Mouse (Mus musculus): ENCODE data around the gene Zfand3. TPM values are rescaled to one million over a fixed set of nuclear protein-coding genes. Genes with fewer than 3 reads are reported as not detected.

The Zfand3 gene
- polyA plus RNA-seq, 1 experiment from 2014 or later, result 34.2 TPM

GRCm38 (mm10) chr17:30148320-30148719, 143.8 kb downstream of the Zfand3 start:
- Histone ChIP-seq H3K36me3 (ENCODE audit: control insufficient read depth, insufficient read depth, low read length) (no peaks in the 10 kb centered on the region), H3K27me3 (ENCODE audit: control insufficient read depth, insufficient read depth, low read length) (no peaks in the 10 kb centered on the region), H3K4me2 (ENCODE audit: low read depth, low read length) (no peak overlapping the region), H3K4me1 (ENCODE audit: control insufficient read depth, insufficient read depth, low read length) (peaks cover 5% of the 10 kb centered on the region; the same call in 1 of the 2 replicates), H3K9ac (ENCODE audit: low read length) (no peak overlapping the region), H3K27ac (ENCODE audit: low read length) (no peak overlapping the region), H3K9me3 (replicated peaks; ENCODE audit: control insufficient read depth, low read length) (no peaks in the 10 kb centered on the region), H3K4me3 (replicated peaks; ENCODE audit: low read length) (no peak overlapping the region)
- 66% methylated on average over 6 of the region's 6 CpGs for whole genome bisulfite sequencing
- ATAC-seq (ENCODE audit: insufficient read depth, low FRiP score), result no peak

GRCm38 (mm10) chr17:30149911-30150310, 145.4 kb downstream of the Zfand3 start:
- WGBS, result 86% methylated on average over 6 of the region's 6 CpGs
- no peak for ATAC-seq (ENCODE audit: insufficient read depth, low FRiP score)
- no peak overlapping the region for H3K4me3 ChIP-seq (replicated peaks; ENCODE audit: low read length)
- no peak overlapping the region for H3K4me2 ChIP-seq (ENCODE audit: low read depth, low read length)
- peaks cover 4% of the 10 kb centered on the region; the same call in 1 of the 2 replicates for H3K4me1 ChIP-seq (ENCODE audit: control insufficient read depth, insufficient read depth, low read length)
- H3K36me3 ChIP-seq (ENCODE audit: control insufficient read depth, insufficient read depth, low read length), result no peaks in the 10 kb centered on the region
- H3K9ac ChIP-seq (ENCODE audit: low read length), result no peak overlapping the region
- H3K9me3 ChIP-seq (replicated peaks; ENCODE audit: control insufficient read depth, low read length), result no peaks in the 10 kb centered on the region
- H3K27me3 ChIP-seq (ENCODE audit: control insufficient read depth, insufficient read depth, low read length), result no peaks in the 10 kb centered on the region
- H3K27ac ChIP-seq (ENCODE audit: low read length), result no peak overlapping the region

GRCm38 (mm10) chr17:30154144-30154543, 149.6 kb downstream of the Zfand3 start:
- H3K4me1 ChIP-seq (ENCODE audit: control insufficient read depth, insufficient read depth, low read length), result peaks cover 8% of the 10 kb centered on the region

GRCm38 (mm10) chr17:30154861-30155260, 150.3 kb downstream of the Zfand3 start:
- H3K9ac ChIP-seq (ENCODE audit: low read length), result no peak overlapping the region
- no peaks in the 10 kb centered on the region for H3K9me3 ChIP-seq (replicated peaks; ENCODE audit: control insufficient read depth, low read length)
- H3K27me3 ChIP-seq (ENCODE audit: control insufficient read depth, insufficient read depth, low read length), result no peaks in the 10 kb centered on the region
- H3K4me2 ChIP-seq (ENCODE audit: low read depth, low read length), result no peak overlapping the region
- peak; percentile 21; the same call in 1 of the 2 replicates for ATAC-seq (ENCODE audit: insufficient read depth, low FRiP score)
- H3K36me3 ChIP-seq (ENCODE audit: control insufficient read depth, insufficient read depth, low read length), result no peaks in the 10 kb centered on the region
- no peak overlapping the region for H3K4me3 ChIP-seq (replicated peaks; ENCODE audit: low read length)
- peaks cover 8% of the 10 kb centered on the region for H3K4me1 ChIP-seq (ENCODE audit: control insufficient read depth, insufficient read depth, low read length)
- WGBS, result 40% methylated on average over 1 of the region's 1 CpGs
- no peak overlapping the region for H3K27ac ChIP-seq (ENCODE audit: low read length)

More at GRCm38 (mm10) chr17:30154144-30154543, 149.6 kb downstream of the Zfand3 start:
- Histone ChIP-seq H3K9me3 (replicated peaks; ENCODE audit: control insufficient read depth, low read length) (no peaks in the 10 kb centered on the region), H3K4me2 (ENCODE audit: low read depth, low read length) (no peak overlapping the region), H3K9ac (ENCODE audit: low read length) (no peak overlapping the region), H3K27me3 (ENCODE audit: control insufficient read depth, insufficient read depth, low read length) (no peaks in the 10 kb centered on the region), H3K27ac (ENCODE audit: low read length) (no peak overlapping the region), H3K36me3 (ENCODE audit: control insufficient read depth, insufficient read depth, low read length) (no peaks in the 10 kb centered on the region), H3K4me3 (replicated peaks; ENCODE audit: low read length) (no peak overlapping the region)
- 57% methylated on average over 4 of the region's 4 CpGs for WGBS
- no peak for ATAC-seq (ENCODE audit: insufficient read depth, low FRiP score)

- H3K36me3 ChIP-seq (ENCODE audit: control insufficient read depth, insufficient read depth, low read length), result no peaks in the 10 kb centered on the region
- H3K4me3 ChIP-seq (replicated peaks; ENCODE audit: low read length), result no peak overlapping the region
- ATAC-seq (ENCODE audit: insufficient read depth, low FRiP score), result no peak
- H3K27ac ChIP-seq (ENCODE audit: low read length), result 0 out of 2 replicates have a peak overlapping the region, but pooled peaks have one; percentile 46
- WGBS, result 56% methylated on average over 7 of the region's 7 CpGs
- H3K4me2 ChIP-seq (ENCODE audit: low read depth, low read length), result no peak overlapping the region
- H3K9me3 ChIP-seq (replicated peaks; ENCODE audit: control insufficient read depth, low read length), result no peaks in the 10 kb centered on the region
- H3K9ac ChIP-seq (ENCODE audit: low read length), result no peak overlapping the region
- peaks cover 8% of the 10 kb centered on the region for H3K4me1 ChIP-seq (ENCODE audit: control insufficient read depth, insufficient read depth, low read length)
- no peaks in the 10 kb centered on the region for H3K27me3 ChIP-seq (ENCODE audit: control insufficient read depth, insufficient read depth, low read length)
Measured at GRCm38 (mm10) chr17:30155411-30155925, 150.9 kb downstream of the Zfand3 start.

- Histone ChIP-seq H3K9me3 (replicated peaks; ENCODE audit: control insufficient read depth, low read length) (no peaks in the 10 kb centered on the region), H3K4me3 (replicated peaks; ENCODE audit: low read length) (no peak overlapping the region), H3K9ac (ENCODE audit: low read length) (no peak overlapping the region), H3K27ac (ENCODE audit: low read length) (no peak overlapping the region), H3K4me2 (ENCODE audit: low read depth, low read length) (no peak overlapping the region), H3K27me3 (ENCODE audit: control insufficient read depth, insufficient read depth, low read length) (no peaks in the 10 kb centered on the region), H3K36me3 (ENCODE audit: control insufficient read depth, insufficient read depth, low read length) (no peaks in the 10 kb centered on the region), H3K4me1 (ENCODE audit: control insufficient read depth, insufficient read depth, low read length) (peaks cover 8% of the 10 kb centered on the region)
- no peak for ATAC-seq (ENCODE audit: insufficient read depth, low FRiP score)
- WGBS, result 56% methylated on average over 10 of the region's 10 CpGs
Measured at GRCm38 (mm10) chr17:30158419-30159108, 154.0 kb downstream of the Zfand3 start.

GRCm38 (mm10) chr17:30159341-30159740, 154.8 kb downstream of the Zfand3 start:
- H3K27ac ChIP-seq (ENCODE audit: low read length), result no peak overlapping the region
- H3K9me3 ChIP-seq (replicated peaks; ENCODE audit: control insufficient read depth, low read length), result no peaks in the 10 kb centered on the region
- H3K9ac ChIP-seq (ENCODE audit: low read length), result no peak overlapping the region
- 50% methylated on average over 5 of the region's 5 CpGs for WGBS
- no peak overlapping the region for H3K4me2 ChIP-seq (ENCODE audit: low read depth, low read length)
- peaks cover 8% of the 10 kb centered on the region for H3K4me1 ChIP-seq (ENCODE audit: control insufficient read depth, insufficient read depth, low read length)
- H3K36me3 ChIP-seq (ENCODE audit: control insufficient read depth, insufficient read depth, low read length), result no peaks in the 10 kb centered on the region
- no peak for ATAC-seq (ENCODE audit: insufficient read depth, low FRiP score)
- no peak overlapping the region for H3K4me3 ChIP-seq (replicated peaks; ENCODE audit: low read length)
- H3K27me3 ChIP-seq (ENCODE audit: control insufficient read depth, insufficient read depth, low read length), result no peaks in the 10 kb centered on the region

GRCm38 (mm10) chr17:30160823-30161432, 156.4 kb downstream of the Zfand3 start:
- H3K36me3 ChIP-seq (ENCODE audit: control insufficient read depth, insufficient read depth, low read length), result no peaks in the 10 kb centered on the region
- H3K4me2 ChIP-seq (ENCODE audit: low read depth, low read length), result no peak overlapping the region
- no peaks in the 10 kb centered on the region for H3K9me3 ChIP-seq (replicated peaks; ENCODE audit: control insufficient read depth, low read length)
- H3K27me3 ChIP-seq (ENCODE audit: control insufficient read depth, insufficient read depth, low read length), result no peaks in the 10 kb centered on the region
- H3K4me1 ChIP-seq (ENCODE audit: control insufficient read depth, insufficient read depth, low read length), result peaks cover 6% of the 10 kb centered on the region; the same call in 1 of the 2 replicates
- 68% methylated on average over 14 of the region's 14 CpGs for WGBS
- no peak overlapping the region for H3K4me3 ChIP-seq (replicated peaks; ENCODE audit: low read length)
- no peak for ATAC-seq (ENCODE audit: insufficient read depth, low FRiP score)
- H3K9ac ChIP-seq (ENCODE audit: low read length), result no peak overlapping the region
- H3K27ac ChIP-seq (ENCODE audit: low read length), result no peak overlapping the region

GRCm38 (mm10) chr17:30162983-30163382, 158.4 kb downstream of the Zfand3 start:
- no peak overlapping the region for H3K4me3 ChIP-seq (replicated peaks; ENCODE audit: low read length)
- H3K27ac ChIP-seq (ENCODE audit: low read length), result no peak overlapping the region
- no peaks in the 10 kb centered on the region for H3K36me3 ChIP-seq (ENCODE audit: control insufficient read depth, insufficient read depth, low read length)
- no peak overlapping the region for H3K9ac ChIP-seq (ENCODE audit: low read length)
- H3K9me3 ChIP-seq (replicated peaks; ENCODE audit: control insufficient read depth, low read length), result no peaks in the 10 kb centered on the region
- 74% methylated on average over 5 of the region's 5 CpGs for WGBS
- H3K27me3 ChIP-seq (ENCODE audit: control insufficient read depth, insufficient read depth, low read length), result no peaks in the 10 kb centered on the region
- peaks cover 6% of the 10 kb centered on the region; the same call in 1 of the 2 replicates for H3K4me1 ChIP-seq (ENCODE audit: control insufficient read depth, insufficient read depth, low read length)
- no peak for ATAC-seq (ENCODE audit: insufficient read depth, low FRiP score)
- no peak overlapping the region for H3K4me2 ChIP-seq (ENCODE audit: low read depth, low read length)

Measured in stomach, embryonic 16.5 days (tissue).